Mouse (Mus musculus) CH12.LX (cell line): ENCODE results near the gene Fibp. TPM values are rescaled to one million over a fixed set of nuclear protein-coding genes. Genes with fewer than 3 reads are reported as not detected.

Experiments
- DNase-seq: peaks from one replicate; pipeline ENCODE4 v3.0.0-alpha.2; 2013; ENCODE audit errors: extremely low read depth
- H3K27ac ChIP-seq: 2 replicates; pipeline ENCODE4 v1.5.1; 2012; ENCODE audit warnings: low read depth, mild to moderate bottlenecking, control low read depth, moderate library complexity; ENCODE audit not compliant: insufficient read depth
- H3K27me3 ChIP-seq: replicated peaks from 2 replicates; pipeline ENCODE3; 2012; ENCODE audit warnings: inconsistent platforms
- H3K36me3 ChIP-seq, 2 experiments: replicated peaks in 1 of 2; 2 replicates each; pipeline versions ENCODE3 to v1.6.1; 2012; ENCODE audit warnings: inconsistent platforms in 1 of 2, low read length in 1 of 2, mild to moderate bottlenecking in 1 of 2, mixed read lengths in 1 of 2, moderate library complexity in 1 of 2; ENCODE audit not compliant: control insufficient read depth in 1 of 2, insufficient read depth in 1 of 2
- H3K4me1 ChIP-seq, 2 experiments: 2 replicates each; pipeline ENCODE4 v1.6.1; 2012; ENCODE audit warnings: inconsistent platforms in 1 of 2, moderate library complexity in 1 of 2; ENCODE audit not compliant: insufficient read depth in 2 of 2, control insufficient read depth in 1 of 2
- H3K4me2 ChIP-seq: 2 replicates; pipeline ENCODE4 v1.6.1; 2012; ENCODE audit warnings: low read depth, mild to moderate bottlenecking, control low read depth; ENCODE audit not compliant: poor library complexity, insufficient read depth, severe bottlenecking
- H3K4me3 ChIP-seq, 3 experiments: fragments of 150-350 bp in 1 of 3; sonication (generic) in 1 of 3; replicated peaks in 1 of 3; 2 replicates each; pipeline versions ENCODE3 to v1.5.1; 2011 to 2012; ENCODE audit warnings: low read depth in 2 of 3, low read length in 2 of 3, mild to moderate bottlenecking in 2 of 3, moderate library complexity in 2 of 3, control low read depth in 1 of 3, improper control_type of control experiment in 1 of 3, inconsistent platforms in 1 of 3, mixed read lengths in 1 of 3; ENCODE audit not compliant: poor library complexity in 1 of 3
- H3K79me2 ChIP-seq: replicated peaks from 2 replicates; pipeline ENCODE4 v1.6.1; 2012; ENCODE audit warnings: mild to moderate bottlenecking, moderate library complexity; ENCODE audit not compliant: control insufficient read depth, poor library complexity, insufficient read depth, severe bottlenecking; ENCODE audit errors: extremely low read depth
- H3K9ac ChIP-seq: 2 replicates; pipeline ENCODE4 v1.6.1; 2012; ENCODE audit warnings: low read depth, mild to moderate bottlenecking, control low read depth, moderate library complexity; ENCODE audit not compliant: insufficient read depth
- H3K9me3 ChIP-seq: replicated peaks from 2 replicates; pipeline ENCODE3; 2012; ENCODE audit warnings: low read length, inconsistent platforms, mixed read lengths
- CHD1 ChIP-seq: IDR thresholded peaks from 2 replicates; pipeline ENCODE4 v1.6.1; 2012; ENCODE audit warnings: low read depth, low read length, improper control_type of control experiment, inconsistent platforms
- CTCF ChIP-seq, 2 experiments: IDR thresholded peaks in 1 of 2; conservative IDR thresholded peaks in 1 of 2; 2 replicates each; pipeline ENCODE4 v1.5.1; 2011 to 2012; ENCODE audit warnings: low read depth in 2 of 2, low read length in 2 of 2, improper control_type of control experiment in 1 of 2, inconsistent platforms in 1 of 2, mild to moderate bottlenecking in 1 of 2, moderate library complexity in 1 of 2
- E2F4 ChIP-seq: IDR thresholded peaks from 2 replicates; pipeline ENCODE4 v1.6.1; 2011; ENCODE audit warnings: low read depth, low read length, improper control_type of control experiment; ENCODE audit not compliant: insufficient replicate concordance
- ELF1 ChIP-seq: IDR thresholded peaks from 2 replicates; pipeline ENCODE4 v1.6.1; 2014; ENCODE audit warnings: low read depth, mild to moderate bottlenecking, inconsistent platforms, low read length, improper control_type of control experiment
- ETS1 ChIP-seq: conservative IDR thresholded peaks from 2 replicates; pipeline ENCODE4 v1.6.1; 2012; ENCODE audit warnings: low read depth, mild to moderate bottlenecking, inconsistent platforms, low read length, improper control_type of control experiment, moderate library complexity
- GABPA ChIP-seq: IDR thresholded peaks from 2 replicates; pipeline ENCODE4 v1.6.1; 2012; ENCODE audit warnings: low read depth, low read length, improper control_type of control experiment, inconsistent platforms; ENCODE audit not compliant: insufficient replicate concordance
- HCFC1 ChIP-seq: IDR thresholded peaks from 2 replicates; pipeline ENCODE4 v1.6.1; 2012; ENCODE audit warnings: low read depth, mild to moderate bottlenecking, inconsistent platforms, low read length, improper control_type of control experiment
- JUN ChIP-seq: IDR thresholded peaks from 2 replicates; pipeline ENCODE4 v1.6.1; 2011; ENCODE audit warnings: low read depth, mild to moderate bottlenecking, low read length, improper control_type of control experiment, moderate library complexity; ENCODE audit not compliant: insufficient read depth
- JUND ChIP-seq: conservative IDR thresholded peaks from 2 replicates; pipeline ENCODE4 v1.6.1; 2011; ENCODE audit warnings: low read depth, low read length, improper control_type of control experiment
- KAT2A ChIP-seq: IDR thresholded peaks from 2 replicates; pipeline ENCODE4 v1.6.1; 2012; ENCODE audit warnings: low read length, improper control_type of control experiment, inconsistent platforms; ENCODE audit not compliant: insufficient replicate concordance
- MAFK ChIP-seq: IDR thresholded peaks from 2 replicates; pipeline ENCODE4 v1.6.1; 2011; ENCODE audit warnings: low read length, improper control_type of control experiment; ENCODE audit not compliant: insufficient replicate concordance
- MAX ChIP-seq: IDR thresholded peaks from 2 replicates; pipeline ENCODE4 v1.6.1; 2011; ENCODE audit warnings: low read length, improper control_type of control experiment
- MAZ ChIP-seq: IDR thresholded peaks from 2 replicates; pipeline ENCODE4 v1.6.1; 2012; ENCODE audit warnings: low read depth, mild to moderate bottlenecking, inconsistent platforms, low read length, improper control_type of control experiment, moderate library complexity
- MEF2A ChIP-seq: IDR thresholded peaks from 2 replicates; pipeline ENCODE4 v1.6.1; 2014; ENCODE audit warnings: low read depth, mild to moderate bottlenecking, inconsistent platforms, low read length, improper control_type of control experiment, borderline replicate concordance
- MXI1 ChIP-seq: IDR thresholded peaks from 2 replicates; pipeline ENCODE4 v1.6.1; 2011; ENCODE audit warnings: mild to moderate bottlenecking, low read depth, low read length, improper control_type of control experiment
- MYC ChIP-seq: IDR thresholded peaks from 2 replicates; pipeline ENCODE4 v1.6.1; 2011; ENCODE audit warnings: low read depth, mild to moderate bottlenecking, improper control_type of control experiment, low read length
- NELFE ChIP-seq: IDR thresholded peaks from 2 replicates; pipeline ENCODE4 v1.6.1; 2011; ENCODE audit warnings: low read depth, low read length, improper control_type of control experiment
- NRF1 ChIP-seq: IDR thresholded peaks from 2 replicates; pipeline ENCODE4 v1.6.1; 2014; ENCODE audit warnings: low read depth, mild to moderate bottlenecking, inconsistent platforms, low read length, improper control_type of control experiment, moderate library complexity
- PAX5 ChIP-seq: IDR thresholded peaks from 2 replicates; pipeline ENCODE4 v1.6.1; 2012; ENCODE audit warnings: low read length, inconsistent platforms, mixed read lengths
- POLR2A ChIP-seq: IDR thresholded peaks from 2 replicates; pipeline ENCODE4 v1.6.1; 2011; ENCODE audit warnings: low read depth, mild to moderate bottlenecking, improper control_type of control experiment, low read length
- POLR2AphosphoS2 ChIP-seq: IDR thresholded peaks from 2 replicates; pipeline ENCODE4 v1.6.1; 2011; ENCODE audit warnings: low read depth, low read length, improper control_type of control experiment
- RCOR1 ChIP-seq: conservative IDR thresholded peaks from 2 replicates; pipeline ENCODE4 v1.6.1; 2012; ENCODE audit warnings: low read depth, mild to moderate bottlenecking, inconsistent platforms, low read length, improper control_type of control experiment
- SMC3 ChIP-seq: IDR thresholded peaks from 2 replicates; pipeline ENCODE4 v1.6.1; 2011; ENCODE audit warnings: low read depth, low read length, improper control_type of control experiment
- TBP ChIP-seq: conservative IDR thresholded peaks from 2 replicates; pipeline ENCODE4 v1.6.1; 2011; ENCODE audit warnings: low read depth, low read length, improper control_type of control experiment
- TCF12 ChIP-seq: IDR thresholded peaks from 2 replicates; pipeline ENCODE4 v1.6.1; 2014; ENCODE audit warnings: low read depth, mild to moderate bottlenecking, inconsistent platforms, low read length, improper control_type of control experiment
- UBTF ChIP-seq: IDR thresholded peaks from 2 replicates; pipeline ENCODE4 v1.6.1; 2012; ENCODE audit warnings: low read depth, mild to moderate bottlenecking, inconsistent platforms, low read length, improper control_type of control experiment, moderate library complexity
- USF2 ChIP-seq: conservative IDR thresholded peaks from 2 replicates; pipeline ENCODE4 v1.6.1; 2011; ENCODE audit warnings: low read depth, low read length, improper control_type of control experiment
- ZMIZ1 ChIP-seq: IDR thresholded peaks from 2 replicates; pipeline ENCODE4 v1.6.1; 2012; ENCODE audit warnings: low read depth, mild to moderate bottlenecking, inconsistent platforms, low read length, improper control_type of control experiment
- ZNF384 ChIP-seq: IDR thresholded peaks from 2 replicates; pipeline ENCODE4 v1.6.1; 2012; ENCODE audit warnings: low read depth, low read length, improper control_type of control experiment, inconsistent platforms
- dilution Hi-C: fragments of 300-500 bp; cut with MboI; formaldehyde crosslinking; loops from 2 replicates; pipeline ENCODE4 v1.14.3; 2020; ENCODE audit warnings: low sequenced_read_pairs; ENCODE audit not compliant: extremely low pct_unique_long_range_greater_than_20kb, extremely low pct_ligation_motif_present
- in situ Hi-C: fragments of 300-500 bp; cut with MboI; formaldehyde crosslinking; loops from 3 replicates; pipeline ENCODE4 v1.14.3; 2019; ENCODE audit warnings: low sequenced_read_pairs, low pct_ligation_motif_present, low pct_unique_long_range_greater_than_20kb, mixed read lengths
- polyA plus RNA-seq: library from polyadenylated mRNA; unstranded; fragments of >175 nt; gene quantifications from 2 replicates; pipeline ENCODE4 v1.2.1, GENCODE M21; 2012; ENCODE audit warnings: low read depth; ENCODE audit not compliant: insufficient read length
- total RNA-seq, 2 experiments: library from RNA; depleted of rRNA; stranded (reverse); fragments of 300-350 nt in 1 of 2; fragments of >200 nt in 1 of 2; gene quantifications; 2 replicates each; pipeline ENCODE4 v1.2.3; 2012 to 2014

Gene Fibp
- total and polyA plus RNA-seq, 3 experiments, result 29.1 to 74.9 (median 37.5) TPM

- peak overlapping the region; percentile 86 for H3K4me2 ChIP-seq
- H3K4me1 ChIP-seq, result peaks cover 6 to 31% of the 10 kb centered on the region in 2 experiments
- H3K9me3 ChIP-seq, result no peaks in the 10 kb centered on the region
- TF ChIP-seq JUN, result no peak
- TF ChIP-seq MAX, result 0 out of 2 replicates have a peak, but pooled peaks have one; percentile 19
- 0 out of 2 replicates have a peak, but pooled peaks have one; percentile 5 for TF ChIP-seq CHD1
- 0 out of 2 replicates have a peak, but pooled peaks have one; percentile 6 for TF ChIP-seq ZMIZ1
- peak overlapping the region; percentile 56 to 64 (median 63) for H3K4me3 ChIP-seq
- DNase-seq, result no peak
- in situ Hi-C loops, result no loop called here
- dilution Hi-C loops, result no loop called here
- no peaks in the 10 kb centered on the region for H3K36me3 ChIP-seq
- H3K9ac ChIP-seq, result peak overlapping the region; percentile 61
- no peaks in the 10 kb centered on the region for H3K79me2 ChIP-seq
- H3K27ac ChIP-seq, result no peak overlapping the region
- peaks cover 3% of the 10 kb centered on the region for H3K27me3 ChIP-seq
Observed at GRCm38 (mm10) chr19:5511074-5511632, 50.7 kb downstream of the Fibp start.

- Histone ChIP-seq H3K27ac (no peak overlapping the region; the same call in 1 of the 2 replicates), H3K36me3 (no peaks in the 10 kb centered on the region), H3K9ac (peak overlapping the region; percentile 12; the same call in 1 of the 2 replicates), H3K4me1 (peaks cover 6 to 31% of the 10 kb centered on the region in 2 experiments), H3K4me3 (peak overlapping the region; percentile 30 to 56 (median 42)), H3K9me3 (no peaks in the 10 kb centered on the region), H3K27me3 (peaks cover 3% of the 10 kb centered on the region), H3K79me2 (no peaks in the 10 kb centered on the region), H3K4me2 (peak overlapping the region; percentile 86)
- in situ Hi-C loops, result no loop called here
- dilution Hi-C loops, result no loop called here
- peak; percentile 67 for DNase-seq
- TF ChIP-seq MXI1 (peak; percentile 44; the same call in 1 of the 2 replicates), NRF1 (no peak), CHD1 (no peak), SMC3 (no peak), RCOR1 (no peak; the same call in 1 of the 2 replicates), GABPA (no peak), ELF1 (peak; percentile 76), MAFK (peak; percentile 85), PAX5 (no peak), UBTF (no peak), POLR2A (no peak), CTCF (conservative IDR thresholded peaks at IDR 0.05 in 1 of 2, IDR thresholded peaks at IDR 0.05 in 1 of 2; ENCODE audit: low read depth in 2 of 2, low read length in 2 of 2) (no peak), MYC (no peak), ZMIZ1 (no peak), ZNF384 (no peak), JUND (peak; percentile 97), NELFE (no peak), MEF2A (peak; percentile 15; the same call in 1 of the 2 replicates), ETS1 (peak; percentile 70), HCFC1 (peak; percentile 19; the same call in 1 of the 2 replicates), E2F4 (no peak), JUN (peak; percentile 96), MAZ (no peak), KAT2A (no peak), TBP (no peak), POLR2AphosphoS2 (no peak), USF2 (no peak), TCF12 (peak; percentile 42; the same call in 1 of the 2 replicates)
Observed at GRCm38 (mm10) chr19:5512091-5513004, 51.9 kb downstream of the Fibp start.
